Mouse (Mus musculus) G1E (cell line): ENCODE data around the gene Enox1.

ENCODE experiments used
- CTCF ChIP-seq: IDR thresholded peaks from 2 replicates; pipeline ENCODE4 v1.5.1; 2012; ENCODE audit warnings: low read depth, low read length, inconsistent platforms, mixed read lengths
- POLR2AphosphoS5 ChIP-seq: IDR thresholded peaks from 2 replicates; pipeline ENCODE4 v1.6.1; 2012; ENCODE audit warnings: low read depth, low read length, inconsistent platforms; ENCODE audit not compliant: insufficient replicate concordance
- TAL1 ChIP-seq: conservative IDR thresholded peaks from 2 replicates; pipeline ENCODE4 v1.6.1; 2012; ENCODE audit warnings: low read depth, low read length, inconsistent platforms, mixed read lengths

- TF ChIP-seq TAL1 (no peak), CTCF (no peak), POLR2AphosphoS5 (no peak)
Measured at GRCm38 (mm10) chr14:77141324-77142282, 15.0 kb upstream of the Enox1 start.
